Mouse (Mus musculus) lung, adult 18-20 months (tissue): Measurements from ENCODE around the gene Ulk1.
"Not testable (repeated sequence)": the region's sequence is repeated elsewhere in the genome, so short reads cannot be mapped to it uniquely, and the experiment has no call there.

Experiments used
- DNase-seq, 2 experiments: peaks; one replicate each; pipeline ENCODE4 v3.0.0; 2022; ENCODE audit warnings: mixed read lengths in 2 of 2

Ulk1 gene

GRCm38 (mm10) chr5:110804012-110804743 lies 5.7 kb downstream of the Ulk1 start:
- DNase-seq = no peak

- DNase-seq = no peak
Measured at GRCm38 (mm10) chr5:110802809-110803208, 7.1 kb downstream of the Ulk1 start.

- DNase-seq = peak in 1 of 2 experiments; percentile 19
Measured at GRCm38 (mm10) chr5:110802186-110802585, 7.7 kb downstream of the Ulk1 start.

GRCm38 (mm10) chr5:110801036-110801624 lies 8.8 kb downstream of the Ulk1 start:
- DNase-seq = no peak

DNA sequence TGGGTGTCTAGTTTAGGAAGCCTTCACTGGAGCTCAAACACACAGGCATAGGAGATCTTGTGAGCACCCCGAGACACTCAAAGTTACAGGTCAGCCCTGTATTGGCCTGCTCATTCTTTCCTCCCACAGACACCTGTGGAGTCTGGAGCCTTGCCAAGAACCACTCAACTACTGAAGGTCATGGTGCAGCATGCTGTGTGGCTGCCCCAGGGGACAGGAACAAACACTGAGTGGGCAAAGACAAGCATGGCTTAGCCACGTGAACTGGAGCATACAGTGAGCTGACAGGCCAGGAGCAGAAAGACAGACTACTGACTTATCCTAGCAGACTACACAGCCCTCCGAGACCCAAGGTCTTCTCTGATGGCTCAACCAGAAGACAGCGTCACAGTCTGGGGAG lies 12.2 kb downstream of the Ulk1 start:
- peak; percentile 77 to 89 for DNase-seq

DNA sequence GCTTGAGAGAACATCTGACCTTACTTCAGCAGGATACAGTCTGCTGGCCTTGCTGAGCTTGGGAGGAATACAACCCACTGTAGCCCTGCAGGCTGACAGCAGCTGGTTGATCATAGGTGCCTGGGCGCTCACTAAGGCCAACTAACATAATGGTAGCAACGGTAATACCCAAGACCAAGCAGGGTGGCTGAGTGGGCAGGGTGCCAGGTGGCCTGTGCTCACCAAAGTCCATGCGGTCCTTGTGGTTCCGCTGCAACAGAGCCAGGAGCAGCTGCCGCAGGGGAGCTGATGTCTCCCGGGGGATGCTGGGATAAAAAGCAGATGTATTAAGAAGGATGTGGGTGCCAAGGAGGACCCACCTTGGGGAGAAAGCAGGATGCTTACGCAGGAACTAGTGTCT lies 15.5 kb downstream of the Ulk1 start:
- no peak for DNase-seq

GRCm38 (mm10) chr5:110788684-110789083 lies 21.2 kb downstream of the Ulk1 start:
- peak; percentile 38 to 59 for DNase-seq

- DNase-seq = peak in 1 of 2 experiments; percentile 20
Measured at GRCm38 (mm10) chr5:110786081-110786835, 23.6 kb downstream of the Ulk1 start.

GRCm38 (mm10) chr5:110783150-110783549 lies 26.7 kb downstream of the Ulk1 start:
- DNase-seq = no peak

GRCm38 (mm10) chr5:110781529-110782238 lies 28.2 kb downstream of the Ulk1 start:
- DNase-seq = no peak

DNA sequence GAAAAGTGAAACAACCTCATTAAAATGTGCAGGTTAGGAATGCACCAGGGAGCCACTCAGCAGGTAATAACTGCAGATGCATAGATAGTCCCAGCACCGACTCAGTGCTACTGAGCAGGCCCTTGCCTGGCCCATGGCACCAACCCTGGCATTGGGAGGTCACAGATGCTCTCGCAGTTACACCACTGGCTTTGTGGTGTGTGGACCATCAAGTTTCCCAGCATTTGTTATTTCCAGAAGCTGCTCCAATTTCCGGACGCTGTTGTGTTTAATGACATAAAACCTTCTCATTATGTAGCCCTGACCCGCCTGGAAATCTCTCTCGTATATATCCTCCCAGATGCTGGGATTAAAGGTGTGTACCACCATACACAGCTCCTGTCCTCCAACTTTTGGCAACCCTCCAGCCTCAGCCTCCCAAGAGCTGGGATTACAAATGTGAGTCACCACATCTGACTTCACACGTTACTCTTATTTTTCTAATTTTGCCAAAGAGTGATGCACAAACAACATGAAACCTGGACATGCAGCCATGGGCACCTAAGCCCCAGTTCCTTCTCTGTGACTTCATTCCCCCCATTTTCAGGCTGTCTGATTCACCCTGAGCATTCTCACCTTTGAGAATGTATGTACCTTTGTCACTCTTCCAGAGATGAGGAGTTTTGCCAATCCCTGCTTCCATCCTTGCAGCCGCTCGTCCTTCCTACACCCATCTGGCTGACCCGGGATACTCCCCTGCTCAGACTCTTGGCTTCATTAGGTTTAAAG lies 29.0 kb downstream of the Ulk1 start:
- peak in 1 of 2 experiments; percentile 18 for DNase-seq

DNA sequence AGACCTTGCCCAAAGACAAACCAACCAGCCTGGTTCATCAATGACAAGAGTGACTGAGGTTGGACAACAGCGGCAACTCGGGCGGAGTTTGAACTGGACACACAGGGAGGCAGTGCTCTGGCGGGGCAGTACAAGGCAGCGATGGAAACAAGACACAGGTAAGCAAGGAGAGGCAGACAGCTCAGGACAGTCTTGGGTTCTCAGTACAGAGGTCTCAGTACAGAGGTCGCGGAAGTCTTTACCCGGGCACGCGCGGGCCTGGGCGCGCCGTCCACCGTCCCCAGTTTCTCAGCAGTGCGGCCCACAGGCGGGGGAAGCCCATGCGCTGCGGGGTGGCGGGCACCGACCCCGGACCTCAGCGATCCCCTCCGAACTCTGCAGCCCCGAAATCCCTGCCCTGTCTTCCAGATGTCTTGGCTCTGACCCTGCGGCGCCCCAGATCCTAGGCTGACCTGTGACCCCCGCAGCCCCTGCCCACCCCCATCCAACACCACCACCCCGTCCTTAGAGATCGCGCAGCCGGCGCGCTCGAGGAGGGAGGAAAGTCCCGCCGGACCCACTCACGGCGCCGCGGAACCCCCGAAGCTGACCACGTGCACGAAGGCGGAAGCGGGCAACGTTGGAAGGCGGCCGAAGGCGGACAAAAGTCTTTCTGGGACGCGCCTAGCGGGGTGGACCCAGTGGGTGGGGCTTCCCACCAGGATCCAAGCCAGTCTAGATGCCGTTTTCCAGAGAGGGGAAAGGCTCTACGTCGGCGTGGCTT lies 29.7 kb downstream of the Ulk1 start, which contains the start of gene Pus1:
Pus1 (minus strand) TSS at position 662 of the 763 bp plus-strand sequence.
- DNase-seq = peak; percentile 93 to 95

DNA sequence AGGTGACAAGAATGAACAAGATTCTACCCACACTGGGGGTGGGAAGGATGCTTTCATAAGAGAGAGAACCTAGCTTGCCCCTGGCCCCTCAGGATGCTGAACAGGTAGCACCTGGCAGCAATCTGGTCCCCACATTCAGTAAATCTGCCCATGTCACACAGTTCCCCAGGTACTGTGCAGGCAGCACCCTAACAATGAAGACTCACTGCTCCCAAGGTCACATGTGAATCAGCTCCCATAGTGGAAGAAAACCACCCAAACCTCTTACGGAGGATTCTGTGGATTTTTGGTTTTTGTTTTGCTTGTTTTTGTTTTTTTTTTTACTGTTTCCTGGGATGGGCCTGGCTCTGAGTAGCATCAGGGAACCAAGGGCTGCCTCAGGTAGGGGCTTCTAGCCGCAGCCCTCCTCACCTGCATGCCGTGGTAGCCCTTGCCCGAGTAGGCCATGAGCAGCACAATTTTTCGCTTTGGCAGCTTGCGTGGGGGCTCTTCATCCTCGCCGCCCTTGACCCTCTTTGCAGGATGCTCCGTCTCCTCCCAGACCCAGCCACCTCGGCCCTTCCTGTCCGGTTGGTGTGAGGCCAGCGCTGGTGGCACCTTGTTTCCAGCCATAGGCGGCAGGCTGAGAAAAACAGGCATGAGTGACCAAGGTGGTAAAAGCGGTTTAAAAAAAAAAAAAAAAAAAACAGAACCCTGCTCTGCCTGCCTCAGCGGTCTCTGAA lies 30.5 kb downstream of the Ulk1 start:
- DNase-seq = no peak

- no peak for DNase-seq
Measured at GRCm38 (mm10) chr5:110778263-110778662, 31.6 kb downstream of the Ulk1 start.

DNA sequence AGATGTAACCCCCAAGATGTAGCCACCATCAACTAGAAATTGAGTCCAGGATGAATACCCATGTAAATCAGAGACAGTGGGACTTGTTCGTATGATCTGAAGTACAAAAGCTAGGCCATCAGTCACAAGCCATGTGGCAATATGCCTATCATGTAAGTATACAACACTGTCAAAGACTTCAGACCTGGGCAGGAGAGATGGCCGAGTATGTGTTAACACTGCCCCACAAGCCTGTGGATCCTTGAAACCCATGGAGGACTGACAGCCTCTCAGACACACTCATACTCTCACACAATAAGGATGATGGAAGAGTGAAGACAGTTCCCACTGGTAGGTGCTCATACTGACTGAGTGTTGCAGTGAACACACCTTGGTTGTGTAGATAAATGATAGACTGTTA lies 33.8 kb downstream of the Ulk1 start:
- DNase-seq = no peak

- DNase-seq = no peak
Measured at GRCm38 (mm10) chr5:110774511-110774910, 35.4 kb downstream of the Ulk1 start.

GRCm38 (mm10) chr5:110772945-110773344 lies 37.0 kb downstream of the Ulk1 start:
- not testable (repeated sequence) for DNase-seq

DNA sequence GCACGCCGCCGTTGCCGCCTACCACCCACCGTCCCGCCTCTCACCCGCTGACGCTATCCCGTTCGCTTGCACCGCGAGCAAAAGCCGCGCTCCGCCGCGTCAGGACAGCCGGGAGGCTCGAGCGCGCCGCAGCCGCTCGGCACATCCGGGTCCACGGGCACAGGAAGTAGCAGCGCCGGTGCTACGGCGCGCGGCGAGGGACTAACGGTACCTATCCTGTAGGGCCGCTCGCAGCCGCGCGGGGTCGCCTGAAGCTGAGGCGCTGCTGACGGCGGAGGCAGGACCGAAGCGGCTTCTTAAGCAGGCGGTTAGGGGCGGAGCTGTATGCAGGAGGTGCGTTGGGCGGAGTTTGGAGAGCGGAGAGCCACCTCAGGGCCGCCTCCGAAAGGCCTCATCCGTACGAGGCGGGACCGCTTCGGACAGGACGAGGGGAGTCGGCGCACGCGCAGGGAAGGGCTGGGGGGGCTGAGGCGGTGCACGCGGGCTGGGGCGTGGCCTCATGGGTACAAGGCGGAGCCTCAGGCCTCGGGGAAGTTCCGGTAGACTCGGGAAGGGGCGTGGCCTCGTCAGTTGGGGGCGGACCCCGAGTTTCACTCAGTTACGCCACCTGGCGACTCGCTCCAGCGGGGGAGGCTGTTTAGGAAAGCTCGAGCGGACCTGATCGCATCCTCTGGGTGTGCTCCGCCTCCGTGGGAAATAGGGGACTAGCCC lies 39.3 kb downstream of the Ulk1 start, which contains the start of gene Ep400:
Ep400 (minus strand) TSS at position 270 of the 711 bp plus-strand sequence.
- peak; percentile 100 for DNase-seq

GRCm38 (mm10) chr5:110770031-110770445 lies 39.9 kb downstream of the Ulk1 start:
- DNase-seq = no peak

DNA sequence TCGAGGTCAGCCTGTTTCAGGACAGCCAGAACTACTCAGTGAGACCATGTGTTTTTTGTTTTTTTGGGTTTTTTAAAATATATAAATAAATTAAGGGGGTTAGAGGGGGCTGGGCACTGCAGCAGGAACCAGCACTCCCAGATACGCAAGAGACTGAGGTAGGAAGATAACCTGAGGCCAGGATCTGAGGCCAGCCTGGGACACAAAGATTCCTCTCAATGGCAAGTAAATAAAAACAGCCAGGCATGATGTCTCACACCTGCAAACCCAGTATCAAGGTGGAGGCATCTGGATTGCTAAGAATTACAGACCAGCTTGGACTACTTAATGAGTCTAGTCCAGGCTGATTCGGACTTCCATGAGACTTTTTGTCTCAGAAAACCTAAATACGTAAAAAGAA lies 40.6 kb downstream of the Ulk1 start:
- no peak for DNase-seq
